Mouse (Mus musculus): ENCODE data around the gene Picalm.
"Not testable (repeated sequence)": the region's sequence is repeated elsewhere in the genome, so short reads cannot be mapped to it uniquely, and the experiment has no call there.

Picalm gene

GRCm38 (mm10) chr7:90131831-90132241 lies 1.8 kb downstream of the Picalm start:
- no peak for DNase-seq (ENCODE audit: low spot score in 2 of 2)

DNA sequence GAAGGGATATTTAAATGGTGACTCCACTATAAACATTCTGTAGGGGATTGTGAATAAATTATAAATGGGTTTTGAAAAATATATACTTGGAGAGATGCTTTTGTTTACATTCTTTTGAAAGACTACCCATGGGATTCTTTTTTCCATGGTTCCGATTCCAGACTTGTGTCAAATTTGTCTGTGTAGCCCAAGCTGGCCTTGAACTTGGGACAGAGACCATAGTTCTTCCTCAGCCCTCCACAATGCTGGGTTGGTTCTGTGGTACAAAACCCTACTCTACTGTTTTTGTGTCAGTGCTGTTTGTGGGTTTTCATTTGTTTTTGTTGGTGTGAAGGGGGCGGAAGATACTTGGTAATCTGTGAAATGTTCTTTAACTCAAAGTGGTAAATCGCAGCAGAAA lies 2.3 kb downstream of the Picalm start:
- DNase-seq (ENCODE audit: low spot score in 2 of 2): no peak

DNA sequence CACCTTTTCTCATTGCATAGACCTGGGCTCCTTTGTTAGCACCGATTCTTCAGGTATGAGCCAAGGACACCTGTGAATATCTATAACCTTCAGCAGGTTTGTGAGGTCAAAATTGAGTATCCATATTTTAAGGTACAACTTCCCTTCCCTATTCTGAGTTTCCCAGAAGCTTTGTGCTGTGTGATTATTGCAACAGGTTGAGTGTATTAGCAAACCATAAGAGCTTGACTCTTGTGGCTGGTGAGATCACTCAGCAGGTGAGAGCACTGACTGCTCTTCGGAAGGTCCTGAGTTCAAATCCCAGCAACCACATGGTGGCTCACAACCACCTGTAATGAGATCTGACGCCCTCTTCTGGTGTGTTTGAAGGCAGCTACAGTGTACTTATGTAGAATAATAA lies 6.7 kb downstream of the Picalm start:
- DNase-seq (ENCODE audit: low spot score in 2 of 2): no peak

DNA sequence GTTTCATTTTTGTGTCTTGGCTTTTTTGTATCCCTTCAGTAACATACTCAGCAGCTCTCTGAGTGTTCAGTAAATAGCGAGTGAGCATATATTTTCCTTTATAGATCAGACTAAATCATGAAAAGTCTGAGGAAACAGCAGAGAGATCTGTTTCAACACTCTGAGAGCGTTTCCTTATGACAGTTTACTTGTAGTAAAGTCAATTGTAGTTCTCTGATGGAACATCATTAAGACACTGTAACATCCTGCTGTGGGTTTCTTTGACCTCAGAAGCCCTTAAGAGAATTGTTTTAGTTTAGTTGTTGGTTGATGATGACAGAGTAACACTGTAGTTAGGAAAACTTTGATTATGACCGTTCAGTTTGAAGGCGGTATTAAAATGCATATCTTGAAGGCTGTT lies 8.3 kb downstream of the Picalm start:
- DNase-seq (ENCODE audit: low spot score in 2 of 2): no peak

DNA sequence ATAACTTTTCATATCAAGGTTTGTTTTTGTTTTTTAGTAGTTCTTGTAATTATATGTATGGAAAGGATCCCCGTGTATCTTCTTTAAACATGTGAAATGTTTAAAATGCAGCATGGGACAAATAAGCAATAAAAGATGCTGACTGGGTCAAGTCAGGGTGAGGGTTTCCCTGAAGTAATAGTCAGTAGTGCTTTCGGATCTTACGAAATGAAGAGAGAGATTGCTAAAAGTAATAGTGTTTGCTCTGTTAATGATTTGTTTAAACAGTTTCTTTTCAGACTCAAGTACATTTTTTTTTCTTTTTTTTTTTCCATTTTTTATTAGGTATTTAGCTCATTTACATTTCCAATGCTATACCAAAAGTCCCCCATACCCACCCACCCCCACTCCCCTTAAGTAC lies 10.3 kb downstream of the Picalm start:
- no peak for DNase-seq (ENCODE audit: low spot score in 2 of 2)

GRCm38 (mm10) chr7:90144275-90144674 lies 14.3 kb downstream of the Picalm start:
- DNase-seq (ENCODE audit: low spot score in 2 of 2): no peak

- DNase-seq (ENCODE audit: low spot score in 2 of 2): no peak
Observed at GRCm38 (mm10) chr7:90144971-90145370, 15.0 kb downstream of the Picalm start.

GRCm38 (mm10) chr7:90145376-90145775 lies 15.4 kb downstream of the Picalm start:
- DNase-seq (ENCODE audit: low spot score in 2 of 2): no peak

GRCm38 (mm10) chr7:90145897-90146296 lies 15.9 kb downstream of the Picalm start:
- no peak for DNase-seq (ENCODE audit: low spot score in 2 of 2)

DNA sequence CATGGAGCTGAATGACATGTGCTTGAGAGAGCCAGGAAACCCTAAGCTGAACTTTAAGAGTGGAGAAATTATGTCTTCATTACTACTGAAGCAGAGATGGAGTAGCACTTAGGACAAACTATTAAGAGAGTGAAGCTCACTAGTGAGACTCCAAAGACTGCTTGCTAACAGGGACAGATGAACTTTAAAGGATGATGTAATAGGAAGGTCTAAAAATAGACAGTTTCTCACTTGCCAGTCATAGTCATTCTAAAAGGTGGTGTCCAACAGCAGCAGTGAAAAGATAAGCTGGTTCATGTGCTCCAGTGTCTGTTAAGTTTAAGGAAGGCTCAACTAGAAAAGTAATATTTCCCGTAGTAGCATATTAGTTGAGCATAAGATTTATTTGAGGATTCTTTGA lies 16.3 kb downstream of the Picalm start:
- DNase-seq (ENCODE audit: low spot score in 2 of 2): no peak

DNA sequence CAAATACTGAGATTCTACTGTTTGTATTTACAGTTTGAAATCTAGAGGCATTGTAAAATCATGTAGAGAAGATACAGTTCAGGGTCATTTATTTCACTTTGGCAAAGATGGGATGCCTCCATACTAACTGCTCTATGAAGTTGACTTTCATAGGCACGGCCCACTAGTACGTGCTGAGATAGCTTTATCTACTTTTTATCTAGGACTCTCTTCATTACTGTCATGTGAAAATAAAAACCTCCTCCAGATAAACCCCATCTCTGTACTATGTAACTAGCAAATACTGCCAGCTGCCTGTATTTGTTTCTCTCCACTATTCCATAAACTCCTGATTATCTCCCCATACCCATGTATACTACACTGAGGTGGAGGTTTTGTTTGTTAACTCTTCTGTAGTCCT lies 18.0 kb downstream of the Picalm start:
- no peak for DNase-seq (ENCODE audit: low spot score in 2 of 2)

DNA sequence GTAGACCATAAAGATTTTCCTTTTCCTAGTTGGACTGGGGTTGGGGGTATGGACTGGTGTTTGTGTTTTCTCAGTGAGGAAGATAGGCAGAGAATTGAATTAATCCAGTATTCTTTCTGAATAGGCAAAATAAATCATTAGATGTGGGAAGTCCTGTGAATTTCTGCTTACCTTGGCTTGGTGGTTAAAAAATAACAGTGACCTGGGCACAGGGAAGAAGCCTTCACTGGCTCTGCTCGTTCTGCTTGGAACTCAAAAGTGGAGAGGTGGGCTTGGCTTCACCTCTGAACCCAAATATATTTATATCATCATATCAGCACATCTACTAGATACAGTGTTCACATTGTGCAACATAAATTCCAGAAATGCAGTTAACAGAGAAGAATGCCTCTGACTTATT lies 18.5 kb downstream of the Picalm start:
- DNase-seq (ENCODE audit: low spot score in 2 of 2): no peak

- DNase-seq (ENCODE audit: low spot score in 2 of 2): no peak
Observed at GRCm38 (mm10) chr7:90150311-90150710, 20.3 kb downstream of the Picalm start.

- no peak for DNase-seq (ENCODE audit: low spot score in 2 of 2)
Observed at GRCm38 (mm10) chr7:90158034-90158433, 28.0 kb downstream of the Picalm start.

DNA sequence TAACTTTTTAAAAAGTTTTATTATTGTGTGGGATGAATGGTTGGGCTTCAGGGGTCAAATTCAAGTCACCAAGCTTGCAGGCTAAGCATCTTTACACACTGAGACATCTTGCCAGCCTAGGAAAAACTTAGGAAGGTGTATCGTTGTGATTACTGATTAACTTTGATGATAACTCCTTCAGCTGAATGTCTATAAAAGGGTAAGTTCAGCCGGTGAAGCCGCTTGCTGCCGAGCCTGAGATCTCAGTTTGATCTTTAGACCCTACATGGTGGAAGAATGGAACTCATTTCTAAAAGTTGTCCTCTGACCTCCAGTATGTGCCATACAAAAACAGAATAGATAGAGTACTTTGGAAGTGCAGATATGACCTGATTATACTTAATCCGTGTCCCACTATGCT lies 30.6 kb downstream of the Picalm start:
- DNase-seq (ENCODE audit: low spot score in 2 of 2): no peak

- DNase-seq (ENCODE audit: low spot score in 2 of 2): no peak
Observed at GRCm38 (mm10) chr7:90164276-90164675, 34.3 kb downstream of the Picalm start.

- no peak for DNase-seq (ENCODE audit: low spot score in 2 of 2)
Observed at GRCm38 (mm10) chr7:90165970-90166369, 36.0 kb downstream of the Picalm start.

- DNase-seq (ENCODE audit: low spot score in 2 of 2): not testable (repeated sequence)
Observed at GRCm38 (mm10) chr7:90167777-90168176, 37.8 kb downstream of the Picalm start.

GRCm38 (mm10) chr7:90173778-90174177 lies 43.8 kb downstream of the Picalm start:
- DNase-seq (ENCODE audit: low spot score in 2 of 2): no peak

- no peak for DNase-seq (ENCODE audit: low spot score in 2 of 2)
Observed at GRCm38 (mm10) chr7:90175576-90175975, 45.6 kb downstream of the Picalm start.

GRCm38 (mm10) chr7:90180635-90181034 lies 50.6 kb downstream of the Picalm start:
- DNase-seq (ENCODE audit: low spot score in 2 of 2): no peak

DNA sequence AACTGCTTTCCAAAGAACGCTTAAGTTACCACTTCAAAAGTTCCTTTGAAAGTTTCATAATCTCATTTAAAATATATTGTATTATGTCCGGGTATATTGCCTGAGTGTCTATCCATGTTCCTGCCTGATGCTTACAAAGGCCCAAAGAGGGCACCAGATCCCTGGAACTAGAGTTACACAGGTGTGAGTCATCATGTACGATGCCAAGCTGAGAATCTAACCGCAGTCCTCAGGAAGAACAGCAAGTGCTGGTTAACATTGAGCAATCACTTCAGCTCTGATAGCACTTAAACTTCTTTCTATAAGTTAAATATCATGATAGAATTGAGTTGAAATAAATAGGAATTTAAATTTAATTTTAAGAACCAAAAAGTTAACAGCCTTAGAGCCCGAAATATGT lies 70.2 kb downstream of the Picalm start:
- no peak for DNase-seq (ENCODE audit: low spot score in 2 of 2)

- DNase-seq (ENCODE audit: low spot score in 2 of 2): no peak
Observed at GRCm38 (mm10) chr7:90201877-90202465, 72.0 kb downstream of the Picalm start.

GRCm38 (mm10) chr7:90203914-90204313 lies 73.9 kb downstream of the Picalm start:
- DNase-seq (ENCODE audit: low spot score in 2 of 2): no peak

Data from urinary bladder, postnatal 4 days (tissue).